Mouse (Mus musculus): ENCODE results near the gene Tspan4. TPM values are rescaled to one million over a fixed set of nuclear protein-coding genes. Genes with fewer than 3 reads are reported as not detected.
A peak's percentile ranks its signal among the peaks of the same experiment; 100 is the strongest.

The Tspan4 gene
- polyA plus RNA-seq, 1 experiment from 2014 or later = 49.1 TPM

GRCm38 (mm10) chr7:141437178-141438120, 37.6 kb upstream of the Tspan4 start, which contains the start of gene Slc25a22:
TSS of gene Slc25a22 (minus strand) at chr7:141437892.
- peaks cover 6% of the 10 kb centered on the region; the same call in 1 of the 2 replicates for H3K36me3 ChIP-seq (ENCODE audit: control insufficient read depth, insufficient read depth, low read length)
- peak within 1 kb of the TSS; percentile 84 for H3K27ac ChIP-seq (ENCODE audit: low read length)
- peaks cover 40% of the 10 kb centered on the region for H3K4me1 ChIP-seq (ENCODE audit: control insufficient read depth, insufficient read depth, low read length)
- peak within 1 kb of the TSS; percentile 59 for H3K4me3 ChIP-seq (ENCODE audit: low read depth, low read length)
- H3K27me3 ChIP-seq (ENCODE audit: control insufficient read depth, insufficient read depth, low read depth, low read length) = no peaks in the 10 kb centered on the region
- peak within 1 kb of the TSS; percentile 69 for H3K4me2 ChIP-seq (ENCODE audit: low read length)
- no peaks in the 10 kb centered on the region for H3K9me3 ChIP-seq (replicated peaks; ENCODE audit: control insufficient read depth, low read length, poor library complexity, severe bottlenecking)
- H3K9ac ChIP-seq (ENCODE audit: low read depth, low read length) = peak within 1 kb of the TSS; percentile 89
- 5% methylated on average over 53 of the region's 53 CpGs for WGBS
- peak; percentile 73 for ATAC-seq

DNA sequence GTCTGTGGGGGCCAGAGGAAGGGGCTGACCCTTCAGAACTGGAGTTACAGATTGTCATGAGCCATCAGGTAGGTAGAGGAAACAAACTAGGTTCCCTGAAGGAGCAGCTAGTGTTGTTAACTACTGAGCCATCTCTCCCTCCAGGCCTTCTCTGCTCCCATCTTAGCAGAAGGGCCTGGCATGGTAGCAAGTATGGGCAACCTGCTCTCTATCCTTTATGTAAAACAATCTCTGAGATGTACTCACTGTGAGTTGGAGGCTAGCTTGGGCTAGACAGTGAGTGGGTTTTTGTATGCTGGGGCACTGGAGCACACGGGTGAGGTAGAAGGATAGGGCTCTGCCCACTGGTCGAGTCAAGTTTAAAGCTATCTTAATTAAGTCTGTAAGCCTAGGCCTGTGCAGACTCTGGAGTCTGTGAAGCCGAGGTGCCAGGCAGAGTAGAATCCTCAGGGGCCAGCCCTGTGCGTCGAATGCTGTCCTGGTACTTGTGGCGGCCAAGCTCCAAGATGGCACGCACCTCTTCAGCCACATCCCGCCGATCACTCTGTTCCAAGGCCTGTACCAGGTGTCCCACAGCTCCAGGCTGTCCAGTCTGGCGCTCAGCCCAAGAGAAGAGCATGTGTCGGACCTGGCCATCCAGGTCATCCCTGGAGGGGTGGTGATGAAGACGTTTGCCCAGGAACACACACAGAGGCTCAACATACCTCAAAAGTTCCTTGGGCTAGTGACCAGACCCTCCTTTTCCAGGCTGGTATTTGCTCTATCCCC, 36.7 kb upstream of the Tspan4 start:
- H3K36me3 ChIP-seq (ENCODE audit: control insufficient read depth, insufficient read depth, low read length) = 0 out of 2 replicates have a peak, but pooled peaks cover 4% of the 10 kb centered on the region
- H3K4me1 ChIP-seq (ENCODE audit: control insufficient read depth, insufficient read depth, low read length) = peaks cover 32% of the 10 kb centered on the region
- no peaks in the 10 kb centered on the region for H3K27me3 ChIP-seq (ENCODE audit: control insufficient read depth, insufficient read depth, low read depth, low read length)
- H3K9ac ChIP-seq (ENCODE audit: low read depth, low read length) = peak overlapping the region; percentile 89
- peak overlapping the region; percentile 69 for H3K4me2 ChIP-seq (ENCODE audit: low read length)
- peak overlapping the region; percentile 84 for H3K27ac ChIP-seq (ENCODE audit: low read length)
- H3K4me3 ChIP-seq (ENCODE audit: low read depth, low read length) = peak overlapping the region; percentile 59; the same call in 1 of the 2 replicates
- no peak for ATAC-seq
- WGBS = 86% methylated on average over 12 of the region's 12 CpGs
- H3K9me3 ChIP-seq (replicated peaks; ENCODE audit: control insufficient read depth, low read length, poor library complexity, severe bottlenecking) = no peaks in the 10 kb centered on the region

DNA sequence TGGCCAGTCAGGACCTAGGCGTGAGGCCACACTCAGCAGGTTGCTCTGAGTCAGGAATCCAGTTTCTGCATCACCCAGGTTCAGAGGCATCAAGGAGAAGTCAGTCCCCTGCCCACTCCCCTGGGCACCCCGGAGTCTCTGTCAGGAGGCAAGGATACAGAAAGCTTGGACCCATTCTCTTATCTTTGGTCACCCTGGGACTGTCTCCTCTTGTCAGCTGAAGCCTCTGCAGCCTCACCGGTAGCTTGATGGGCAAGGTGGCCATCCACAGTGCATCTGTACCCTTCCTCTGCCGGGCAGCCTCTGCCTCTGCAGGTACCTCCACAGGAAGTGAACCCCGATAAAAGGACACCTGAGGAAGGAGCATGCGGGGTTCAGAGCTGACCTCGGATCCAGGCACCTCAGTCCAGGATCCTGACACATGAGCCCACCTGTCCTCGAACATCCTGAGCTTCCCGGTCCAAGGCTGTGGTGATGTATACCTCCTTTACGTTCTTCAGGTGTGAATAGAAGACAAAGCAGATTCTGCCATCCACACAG, 35.8 kb upstream of the Tspan4 start:
- Histone ChIP-seq H3K9ac (ENCODE audit: low read depth, low read length) (no peak overlapping the region), H3K9me3 (replicated peaks; ENCODE audit: control insufficient read depth, low read length, poor library complexity, severe bottlenecking) (no peaks in the 10 kb centered on the region), H3K27ac (ENCODE audit: low read length) (no peak overlapping the region), H3K4me3 (ENCODE audit: low read depth, low read length) (no peak overlapping the region), H3K36me3 (ENCODE audit: control insufficient read depth, insufficient read depth, low read length) (no peaks in the 10 kb centered on the region), H3K4me2 (ENCODE audit: low read length) (no peak overlapping the region), H3K27me3 (ENCODE audit: control insufficient read depth, insufficient read depth, low read depth, low read length) (no peaks in the 10 kb centered on the region), H3K4me1 (ENCODE audit: control insufficient read depth, insufficient read depth, low read length) (peaks cover 24% of the 10 kb centered on the region)
- no peak for ATAC-seq
- 96% methylated on average over 10 of the region's 10 CpGs for WGBS

- peaks cover 21% of the 10 kb centered on the region for H3K4me1 ChIP-seq (ENCODE audit: control insufficient read depth, insufficient read depth, low read length)
- no peak for ATAC-seq
- H3K4me3 ChIP-seq (ENCODE audit: low read depth, low read length) = no peak overlapping the region
- no peaks in the 10 kb centered on the region for H3K9me3 ChIP-seq (replicated peaks; ENCODE audit: control insufficient read depth, low read length, poor library complexity, severe bottlenecking)
- H3K27ac ChIP-seq (ENCODE audit: low read length) = no peak overlapping the region
- 95% methylated on average over 11 of the region's 11 CpGs for WGBS
- no peak overlapping the region for H3K4me2 ChIP-seq (ENCODE audit: low read length)
- H3K9ac ChIP-seq (ENCODE audit: low read depth, low read length) = no peak overlapping the region
- H3K36me3 ChIP-seq (ENCODE audit: control insufficient read depth, insufficient read depth, low read length) = no peaks in the 10 kb centered on the region
- H3K27me3 ChIP-seq (ENCODE audit: control insufficient read depth, insufficient read depth, low read depth, low read length) = no peaks in the 10 kb centered on the region
Measured at GRCm38 (mm10) chr7:141439811-141440210, 35.2 kb upstream of the Tspan4 start.

GRCm38 (mm10) chr7:141440613-141441012, 34.4 kb upstream of the Tspan4 start:
- H3K9me3 ChIP-seq (replicated peaks; ENCODE audit: control insufficient read depth, low read length, poor library complexity, severe bottlenecking) = no peaks in the 10 kb centered on the region
- ATAC-seq = no peak
- no peak overlapping the region for H3K27ac ChIP-seq (ENCODE audit: low read length)
- peaks cover 15% of the 10 kb centered on the region for H3K4me1 ChIP-seq (ENCODE audit: control insufficient read depth, insufficient read depth, low read length)
- H3K36me3 ChIP-seq (ENCODE audit: control insufficient read depth, insufficient read depth, low read length) = no peaks in the 10 kb centered on the region
- H3K9ac ChIP-seq (ENCODE audit: low read depth, low read length) = no peak overlapping the region
- no peaks in the 10 kb centered on the region for H3K27me3 ChIP-seq (ENCODE audit: control insufficient read depth, insufficient read depth, low read depth, low read length)
- no peak overlapping the region for H3K4me2 ChIP-seq (ENCODE audit: low read length)
- WGBS = 27% methylated on average over 6 of the region's 6 CpGs
- H3K4me3 ChIP-seq (ENCODE audit: low read depth, low read length) = no peak overlapping the region

DNA sequence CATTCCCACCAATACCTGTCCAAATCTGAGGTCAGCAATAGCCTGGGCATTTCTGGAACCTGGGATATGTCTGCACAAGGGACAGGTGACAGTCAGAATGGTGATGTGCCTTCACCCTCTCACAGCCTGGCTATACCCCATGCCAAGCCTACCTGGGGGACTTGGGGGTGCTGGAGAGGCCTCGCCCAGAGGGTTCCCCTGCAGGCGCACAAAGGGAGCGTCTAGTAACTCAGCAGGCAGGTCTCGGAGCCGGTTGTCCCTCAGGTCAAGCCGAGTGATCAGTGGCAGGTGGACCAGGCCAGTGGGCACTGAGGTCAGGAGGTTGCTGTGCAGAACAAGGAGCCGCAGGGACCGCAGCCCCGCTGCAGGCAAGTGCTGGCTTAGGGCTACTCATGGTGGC, 33.6 kb upstream of the Tspan4 start:
- Histone ChIP-seq H3K27me3 (ENCODE audit: control insufficient read depth, insufficient read depth, low read depth, low read length) (no peaks in the 10 kb centered on the region), H3K4me3 (ENCODE audit: low read depth, low read length) (no peak overlapping the region), H3K9ac (ENCODE audit: low read depth, low read length) (no peak overlapping the region), H3K27ac (ENCODE audit: low read length) (no peak overlapping the region), H3K9me3 (replicated peaks; ENCODE audit: control insufficient read depth, low read length, poor library complexity, severe bottlenecking) (no peaks in the 10 kb centered on the region), H3K4me1 (ENCODE audit: control insufficient read depth, insufficient read depth, low read length) (peaks cover 6% of the 10 kb centered on the region), H3K36me3 (ENCODE audit: control insufficient read depth, insufficient read depth, low read length) (no peaks in the 10 kb centered on the region), H3K4me2 (ENCODE audit: low read length) (no peak overlapping the region)
- 92% methylated on average over 9 of the region's 9 CpGs for WGBS
- no peak for ATAC-seq

DNA sequence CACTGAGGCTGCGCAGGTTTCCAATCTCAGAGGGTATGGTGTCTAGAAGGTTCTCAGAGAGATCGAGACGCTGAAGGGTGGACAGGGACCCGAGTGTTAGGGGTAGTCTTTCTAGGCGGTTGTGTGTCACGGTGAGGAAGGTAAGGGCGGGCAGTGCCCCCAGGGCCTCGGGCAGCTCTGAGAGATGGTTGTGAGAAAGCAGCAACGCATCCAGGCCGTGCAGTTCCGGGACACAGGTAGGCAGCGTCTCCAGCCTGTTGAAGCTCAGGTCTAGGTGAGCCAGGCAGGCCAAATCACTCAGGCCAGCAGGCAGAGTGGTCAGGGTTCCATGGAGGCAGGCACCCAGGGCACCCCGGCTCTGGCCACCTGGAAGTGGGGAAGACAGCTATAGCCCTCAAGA, 32.8 kb upstream of the Tspan4 start:
- no peaks in the 10 kb centered on the region for H3K27me3 ChIP-seq (ENCODE audit: control insufficient read depth, insufficient read depth, low read depth, low read length)
- H3K36me3 ChIP-seq (ENCODE audit: control insufficient read depth, insufficient read depth, low read length) = no peaks in the 10 kb centered on the region
- 0 out of 2 replicates have a peak overlapping the region, but pooled peaks have one; percentile 6 for H3K4me2 ChIP-seq (ENCODE audit: low read length)
- H3K4me1 ChIP-seq (ENCODE audit: control insufficient read depth, insufficient read depth, low read length) = peaks cover 2% of the 10 kb centered on the region; the same call in 1 of the 2 replicates
- no peak overlapping the region for H3K27ac ChIP-seq (ENCODE audit: low read length)
- 95% methylated on average over 13 of the region's 13 CpGs for WGBS
- H3K9me3 ChIP-seq (replicated peaks; ENCODE audit: control insufficient read depth, low read length, poor library complexity, severe bottlenecking) = no peaks in the 10 kb centered on the region
- no peak overlapping the region for H3K9ac ChIP-seq (ENCODE audit: low read depth, low read length)
- no peak overlapping the region for H3K4me3 ChIP-seq (ENCODE audit: low read depth, low read length)
- no peak for ATAC-seq

GRCm38 (mm10) chr7:141443081-141443821, 31.8 kb upstream of the Tspan4 start:
- Histone ChIP-seq H3K9ac (ENCODE audit: low read depth, low read length) (peak overlapping the region; percentile 50), H3K4me3 (ENCODE audit: low read depth, low read length) (peak overlapping the region; percentile 32), H3K9me3 (replicated peaks; ENCODE audit: control insufficient read depth, low read length, poor library complexity, severe bottlenecking) (no peaks in the 10 kb centered on the region), H3K36me3 (ENCODE audit: control insufficient read depth, insufficient read depth, low read length) (no peaks in the 10 kb centered on the region), H3K27ac (ENCODE audit: low read length) (no peak overlapping the region), H3K4me2 (ENCODE audit: low read length) (peak overlapping the region; percentile 50), H3K27me3 (ENCODE audit: control insufficient read depth, insufficient read depth, low read depth, low read length) (no peaks in the 10 kb centered on the region), H3K4me1 (ENCODE audit: control insufficient read depth, insufficient read depth, low read length) (peaks cover 2% of the 10 kb centered on the region)
- ATAC-seq = no peak
- 30% methylated on average over 12 of the region's 12 CpGs for WGBS

All from midbrain, embryonic 16.5 days (tissue).